Mouse (Mus musculus) liver, embryonic 11.5 days (tissue): ENCODE results near the gene Hk2. TPM values are rescaled to one million over a fixed set of nuclear protein-coding genes. Genes with fewer than 3 reads are reported as not detected.

Experiments used
- ATAC-seq: fragments of 200-750 bp; cut with Nextera tagmentation; replicated peaks from 2 replicates; pipeline ENCODE4 v1.8.0; 2017; ENCODE audit warnings: moderate number of reproducible peaks, mild to moderate bottlenecking, moderate TSS enrichment, moderate library complexity; ENCODE audit not compliant: low FRiP score
- DNase-seq: peaks from one replicate; pipeline ENCODE4 v3.0.0-alpha.2; 2017; ENCODE audit warnings: low spot score
- H3K27ac ChIP-seq: fragments of 300-500 bp; sonication (generic); 2 replicates; pipeline ENCODE4 v1.5.1; 2014; ENCODE audit warnings: mild to moderate bottlenecking, low read depth, low read length, control low read depth
- H3K27me3 ChIP-seq: fragments of 300-500 bp; sonication (generic); replicated peaks from 2 replicates; pipeline ENCODE4 v1.6.1; 2014; ENCODE audit warnings: low read length, mixed read lengths; ENCODE audit not compliant: control insufficient read depth, insufficient read depth
- H3K36me3 ChIP-seq: fragments of 300-500 bp; sonication (generic); 2 replicates; pipeline ENCODE4 v1.6.1; 2014; ENCODE audit warnings: mild to moderate bottlenecking, low read length, moderate library complexity, mixed read lengths; ENCODE audit not compliant: control insufficient read depth, insufficient read depth
- H3K4me1 ChIP-seq: fragments of 300-500 bp; sonication (generic); replicated peaks from 2 replicates; pipeline ENCODE4 v1.6.1; 2014; ENCODE audit warnings: low read length, mixed read lengths; ENCODE audit not compliant: control insufficient read depth, insufficient read depth
- H3K4me2 ChIP-seq: fragments of 300-500 bp; sonication (generic); 2 replicates; pipeline ENCODE4 v1.6.1; 2014; ENCODE audit warnings: mild to moderate bottlenecking, control low read depth, moderate library complexity
- H3K4me3 ChIP-seq: fragments of 300-500 bp; sonication (generic); 2 replicates; pipeline ENCODE4 v1.5.1; 2014; ENCODE audit warnings: low read depth, low read length, control low read depth
- H3K9ac ChIP-seq: fragments of 300-500 bp; sonication (generic); 2 replicates; pipeline ENCODE4 v1.6.1; 2014; ENCODE audit warnings: low read depth, low read length, control low read depth
- H3K9me3 ChIP-seq: fragments of 300-500 bp; sonication (generic); 2 replicates; pipeline ENCODE4 v1.6.1; 2016; ENCODE audit warnings: low read length, inconsistent platforms, mixed read lengths; ENCODE audit not compliant: control insufficient read depth
- WGBS: fragments of 180-500 bp; shearing (Covaris S2); extraction: QIAGEN DNeasy Blood & Tissue Kit; methylation state at CpG from one replicate; pipeline ENCODE4 v1.1.7; 2014; 5-methylcytosine and 5-hydroxymethylcytosine counted together
- polyA plus RNA-seq: library from polyadenylated mRNA; unstranded; fragments of >200 nt; fragmentation: Nextera tagmentation; extraction: Ambion mirVana; gene quantifications from 2 replicates; pipeline ENCODE4 v1.2.1, GENCODE M21; 2014

Gene Hk2
- polyA plus RNA-seq, 1 experiment from 2014 or later, result 29.0 TPM

DNA sequence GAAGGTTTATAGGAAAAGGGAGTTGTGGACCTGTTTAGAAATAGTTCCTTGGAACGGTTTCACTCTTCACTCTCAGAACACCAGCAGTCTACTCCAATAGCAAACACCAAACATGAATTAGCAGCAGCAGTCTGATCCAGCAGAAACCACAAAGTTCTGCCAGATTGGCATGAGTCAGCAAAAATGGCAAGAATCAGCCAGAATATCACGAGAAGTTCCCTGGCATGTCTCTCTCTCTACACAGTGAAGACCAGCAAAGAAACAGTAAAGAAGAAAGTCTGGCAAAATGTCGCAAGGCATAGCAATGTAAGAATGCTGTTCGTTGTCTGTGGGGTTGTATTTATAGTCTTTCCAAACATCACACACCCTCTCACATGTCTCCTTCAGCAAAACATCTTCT lies 58.1 kb downstream of the Hk2 start:
- Histone ChIP-seq H3K27me3 (no peaks in the 10 kb centered on the region), H3K4me2 (no peak overlapping the region), H3K36me3 (no peaks in the 10 kb centered on the region), H3K4me1 (no peaks in the 10 kb centered on the region; the same call in 1 of the 2 replicates), H3K9me3 (no peaks in the 10 kb centered on the region), H3K4me3 (no peak overlapping the region), H3K27ac (no peak overlapping the region), H3K9ac (no peak overlapping the region)
- no peak for DNase-seq
- 65% methylated on average over 4 of the region's 4 CpGs for WGBS
- no peak for ATAC-seq

DNA sequence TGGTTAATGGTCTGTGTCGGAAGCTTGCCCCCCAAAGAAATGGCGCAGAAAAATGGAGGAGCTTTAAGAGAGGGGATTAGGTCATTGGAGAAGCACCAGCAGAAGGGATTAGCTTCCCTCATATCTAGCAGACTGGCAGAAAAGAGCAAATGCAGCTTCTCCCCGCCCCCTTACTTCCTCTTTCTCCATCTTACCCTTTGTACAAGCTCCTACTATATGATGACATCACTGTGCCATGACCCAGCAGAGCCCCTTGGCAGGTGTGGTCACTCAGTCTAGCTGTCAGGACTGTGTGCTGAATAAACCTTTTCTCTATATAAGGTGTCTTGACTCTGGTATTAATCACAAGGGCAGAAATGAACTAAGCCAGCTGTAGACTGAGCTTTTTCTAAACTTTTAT lies 58.6 kb downstream of the Hk2 start:
- ATAC-seq (no peak), DNase-seq (no peak)
- no peak overlapping the region for H3K27ac ChIP-seq
- 66% methylated on average over 3 of the region's 3 CpGs for WGBS
- H3K9me3 ChIP-seq, result no peaks in the 10 kb centered on the region
- no peaks in the 10 kb centered on the region for H3K36me3 ChIP-seq
- no peak overlapping the region for H3K9ac ChIP-seq
- H3K27me3 ChIP-seq, result no peaks in the 10 kb centered on the region
- H3K4me2 ChIP-seq, result no peak overlapping the region
- no peak overlapping the region for H3K4me3 ChIP-seq
- no peaks in the 10 kb centered on the region; the same call in 1 of the 2 replicates for H3K4me1 ChIP-seq

DNA sequence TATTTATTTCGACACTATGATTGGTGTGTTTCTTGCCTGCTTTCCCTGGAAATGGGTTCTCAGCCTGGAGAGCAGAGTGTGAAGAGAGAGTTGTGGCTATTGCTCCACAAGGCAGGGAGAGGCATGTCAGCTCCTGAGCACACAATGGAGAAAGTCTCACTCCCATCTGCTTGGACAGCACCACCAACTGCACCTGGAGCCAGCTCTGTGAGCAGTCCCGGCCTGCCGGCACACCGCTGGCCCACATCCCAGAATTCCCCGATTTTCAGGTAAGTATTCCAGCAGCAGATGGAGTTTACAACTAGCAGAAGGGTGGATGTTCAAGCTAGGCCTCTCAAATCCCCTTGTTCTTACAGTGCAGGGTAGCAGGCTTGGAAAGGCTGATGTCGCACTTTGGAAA lies 59.0 kb downstream of the Hk2 start:
- H3K36me3 ChIP-seq, result no peaks in the 10 kb centered on the region
- no peaks in the 10 kb centered on the region for H3K27me3 ChIP-seq
- DNase-seq (no peak), ATAC-seq (no peak)
- WGBS, result 85% methylated on average over 6 of the region's 6 CpGs
- no peak overlapping the region for H3K4me3 ChIP-seq
- no peak overlapping the region for H3K4me2 ChIP-seq
- no peaks in the 10 kb centered on the region; the same call in 1 of the 2 replicates for H3K4me1 ChIP-seq
- H3K9ac ChIP-seq, result no peak overlapping the region
- H3K27ac ChIP-seq, result no peak overlapping the region
- H3K9me3 ChIP-seq, result no peaks in the 10 kb centered on the region

DNA sequence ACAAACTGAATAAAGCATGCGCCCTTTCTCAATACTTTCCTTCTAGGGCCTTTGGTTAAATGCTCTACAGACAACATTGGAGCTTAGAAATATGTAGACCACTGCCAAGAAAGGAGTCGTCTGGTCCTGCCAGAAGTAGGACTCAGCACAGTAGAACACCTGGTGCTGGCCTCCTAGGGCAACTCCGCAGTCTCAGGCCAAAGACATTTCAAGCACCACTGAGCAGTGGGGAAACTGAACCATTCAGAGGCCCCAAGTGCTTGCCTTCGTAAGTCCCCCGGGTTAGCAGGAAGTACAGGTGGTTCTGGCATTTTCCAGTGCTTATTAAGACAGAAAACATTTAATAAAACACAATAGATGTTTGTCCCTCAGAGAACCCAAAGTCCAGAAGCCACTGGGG lies 59.4 kb downstream of the Hk2 start:
- Histone ChIP-seq H3K4me1 (no peaks in the 10 kb centered on the region; the same call in 1 of the 2 replicates), H3K27me3 (no peaks in the 10 kb centered on the region), H3K4me3 (no peak overlapping the region), H3K4me2 (no peak overlapping the region), H3K27ac (no peak overlapping the region), H3K9ac (no peak overlapping the region), H3K9me3 (no peaks in the 10 kb centered on the region), H3K36me3 (no peaks in the 10 kb centered on the region)
- 86% methylated on average over 5 of the region's 5 CpGs for WGBS
- ATAC-seq, result no peak
- DNase-seq, result no peak

DNA sequence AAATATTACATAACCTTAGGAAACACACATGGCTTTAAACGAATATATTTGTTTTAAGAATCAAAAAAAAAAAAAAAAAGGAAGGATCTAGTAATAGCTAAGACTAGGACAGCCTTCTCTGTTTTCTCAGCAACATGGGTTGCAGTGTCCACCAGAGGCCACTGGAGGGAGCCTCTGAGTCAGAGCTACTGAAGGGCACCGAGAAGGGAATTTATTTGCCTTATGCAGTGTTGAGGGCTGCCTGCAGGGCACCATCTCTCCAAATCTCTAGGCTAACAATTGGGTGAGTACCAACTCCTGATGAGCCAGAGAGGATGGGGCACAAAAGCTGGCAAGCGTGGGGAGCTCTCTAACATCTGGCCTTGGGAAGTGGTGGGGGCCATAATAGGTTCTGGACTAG lies 60.0 kb downstream of the Hk2 start:
- WGBS, result 24% methylated on average over 3 of the region's 3 CpGs
- no peak overlapping the region for H3K4me2 ChIP-seq
- DNase-seq, result peak; percentile 65
- H3K9ac ChIP-seq, result no peak overlapping the region
- peak; percentile 60; the same call in 1 of the 2 replicates for ATAC-seq
- H3K9me3 ChIP-seq, result no peaks in the 10 kb centered on the region
- H3K27ac ChIP-seq, result no peak overlapping the region
- H3K27me3 ChIP-seq, result no peaks in the 10 kb centered on the region
- H3K4me3 ChIP-seq, result no peak overlapping the region
- no peaks in the 10 kb centered on the region; the same call in 1 of the 2 replicates for H3K4me1 ChIP-seq
- H3K36me3 ChIP-seq, result no peaks in the 10 kb centered on the region

DNA sequence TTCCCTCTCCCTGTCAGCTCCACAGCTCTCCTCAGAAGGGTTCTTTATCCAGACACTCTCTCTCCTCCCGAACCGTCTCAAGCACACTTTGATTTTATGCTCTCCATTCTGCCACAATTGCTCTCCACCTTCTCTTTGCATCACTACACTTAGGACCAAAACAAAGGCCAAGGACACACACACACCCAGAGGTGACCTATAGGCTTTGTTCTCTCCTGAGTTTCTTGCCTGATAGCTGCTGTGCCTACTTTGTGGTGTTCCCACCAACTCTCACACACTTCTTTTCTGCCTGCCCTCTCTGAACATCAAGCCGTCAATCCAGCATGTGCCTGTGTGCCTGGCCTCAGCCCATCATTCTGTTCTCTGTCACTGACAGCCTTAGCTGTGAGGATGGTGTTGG lies 66.5 kb downstream of the Hk2 start:
- no peak for DNase-seq
- Histone ChIP-seq H3K27me3 (no peaks in the 10 kb centered on the region), H3K4me1 (no peaks in the 10 kb centered on the region), H3K4me2 (no peak overlapping the region), H3K36me3 (no peaks in the 10 kb centered on the region), H3K9me3 (no peaks in the 10 kb centered on the region), H3K27ac (no peak overlapping the region), H3K4me3 (no peak overlapping the region), H3K9ac (no peak overlapping the region)
- 89% methylated on average over 3 of the region's 3 CpGs for WGBS
- no peak for ATAC-seq

DNA sequence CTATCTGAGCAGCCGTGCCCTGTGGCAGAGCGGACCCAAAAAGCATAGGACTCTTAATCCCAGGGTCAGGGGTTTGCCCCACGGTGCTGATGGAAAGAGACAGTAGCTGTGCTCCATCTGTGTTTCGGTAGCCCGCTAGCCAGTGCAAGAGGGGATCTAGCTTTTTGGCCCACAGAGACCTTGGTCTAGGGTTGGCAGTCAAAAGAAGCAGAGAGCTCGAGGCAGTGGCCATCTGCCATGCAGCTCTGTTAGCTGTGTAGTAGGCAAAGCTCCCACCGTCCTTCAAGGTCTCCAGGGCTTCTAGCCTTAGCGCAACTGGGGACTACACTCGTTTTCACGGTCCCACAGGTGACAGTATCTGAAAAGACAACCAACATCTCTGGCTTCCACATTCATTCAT lies 67.0 kb downstream of the Hk2 start:
- Histone ChIP-seq H3K36me3 (no peaks in the 10 kb centered on the region), H3K4me3 (no peak overlapping the region), H3K27me3 (no peaks in the 10 kb centered on the region), H3K4me2 (no peak overlapping the region), H3K4me1 (no peaks in the 10 kb centered on the region), H3K9ac (no peak overlapping the region), H3K9me3 (no peaks in the 10 kb centered on the region), H3K27ac (no peak overlapping the region)
- no peak for DNase-seq
- no peak for ATAC-seq
- WGBS, result 81% methylated on average over 10 of the region's 10 CpGs

DNA sequence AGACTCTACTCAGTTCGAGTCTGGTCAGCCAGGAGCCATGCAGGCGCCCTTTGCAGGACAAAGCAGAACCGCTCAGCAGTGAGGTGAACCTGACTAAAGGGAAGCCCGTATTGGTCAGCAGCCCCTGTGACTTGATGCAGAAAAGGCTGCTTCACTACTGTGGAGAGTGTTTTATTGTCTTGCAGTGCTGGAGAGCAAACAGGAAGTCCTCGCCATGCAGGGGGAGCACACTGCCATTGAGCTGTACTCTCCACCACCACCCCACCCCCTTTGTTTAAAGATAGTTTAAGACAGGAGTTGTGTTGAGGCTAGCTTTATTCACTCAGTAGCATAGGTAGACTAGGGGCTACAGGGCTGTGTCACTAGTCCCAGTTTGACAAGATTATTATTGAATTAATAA lies 69.0 kb downstream of the Hk2 start, which contains the start of gene Pole4:
Gene Pole4, minus strand, starts transcription at position 145 of the 400 bp plus-strand sequence.
- H3K4me2 ChIP-seq, result no peak within 1 kb of the TSS
- DNase-seq (no peak), ATAC-seq (no peak)
- H3K4me1 ChIP-seq, result no peaks in the 10 kb centered on the region
- H3K9me3 ChIP-seq, result no peaks in the 10 kb centered on the region
- no peaks in the 10 kb centered on the region for H3K27me3 ChIP-seq
- H3K27ac ChIP-seq, result no peak within 1 kb of the TSS
- no peak within 1 kb of the TSS for H3K9ac ChIP-seq
- 76% methylated on average over 5 of the region's 5 CpGs for WGBS
- H3K4me3 ChIP-seq, result no peak within 1 kb of the TSS
- H3K36me3 ChIP-seq, result no peaks in the 10 kb centered on the region

DNA sequence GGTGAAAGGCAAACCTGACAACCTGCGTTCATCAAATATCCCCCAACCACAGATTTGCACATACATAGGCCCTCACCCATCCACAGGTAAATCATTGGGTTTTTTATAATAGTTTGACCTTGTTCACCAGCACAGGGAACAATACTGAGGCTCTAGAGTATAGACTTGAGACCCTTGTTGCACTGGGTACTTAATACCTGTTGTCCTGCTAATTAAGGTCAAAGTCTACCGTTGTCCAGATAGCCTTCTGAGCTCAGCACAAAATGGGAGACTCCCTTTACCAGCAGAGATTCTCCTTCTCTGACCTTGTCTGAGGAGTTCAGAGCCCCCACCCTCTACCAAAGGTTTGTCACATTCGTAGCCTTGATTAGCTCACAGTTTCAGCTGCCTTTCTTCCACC lies 70.5 kb downstream of the Hk2 start:
- ATAC-seq, result no peak
- Histone ChIP-seq H3K9ac (no peak overlapping the region), H3K4me3 (no peak overlapping the region), H3K4me1 (no peaks in the 10 kb centered on the region), H3K27me3 (no peaks in the 10 kb centered on the region), H3K36me3 (no peaks in the 10 kb centered on the region), H3K27ac (no peak overlapping the region), H3K4me2 (no peak overlapping the region), H3K9me3 (no peaks in the 10 kb centered on the region)
- no peak for DNase-seq
- 76% methylated on average over 3 of the region's 3 CpGs for WGBS
